Mouse (Mus musculus) kidney, embryonic 16.5 days (tissue): ENCODE measurements at regions not wholly inside any gene's neighbourhood (a gene's known extent, or its start where the extent isn't known, plus 50 kb on each side); places are given as distances from the start of the nearest gene placed in this dataset.

Experiments used
- ATAC-seq: fragments of 200-750 bp; cut with Nextera tagmentation; 2 replicates; pipeline ENCODE4 v1.8.0; 2017; ENCODE audit warnings: moderate TSS enrichment; ENCODE audit not compliant: low FRiP score, low TSS enrichment
- H3K27ac ChIP-seq: fragments of 300-500 bp; sonication (generic); 2 replicates; pipeline ENCODE4 v1.5.1; 2014; ENCODE audit warnings: low read length
- H3K27me3 ChIP-seq: fragments of 300-500 bp; sonication (generic); 2 replicates; pipeline ENCODE4 v1.6.1; 2014; ENCODE audit warnings: low read length, control low read depth, mixed read lengths; ENCODE audit not compliant: insufficient read depth
- H3K36me3 ChIP-seq: fragments of 300-500 bp; sonication (generic); 2 replicates; pipeline ENCODE4 v1.6.1; 2014; ENCODE audit warnings: low read length, control low read depth, mixed read lengths; ENCODE audit not compliant: insufficient read depth
- H3K4me1 ChIP-seq: fragments of 300-500 bp; sonication (generic); 2 replicates; pipeline ENCODE4 v1.6.1; 2014; ENCODE audit warnings: low read length, control low read depth, mixed read lengths; ENCODE audit not compliant: insufficient read depth
- H3K4me2 ChIP-seq: fragments of 300-500 bp; sonication (generic); replicated peaks from 2 replicates; pipeline ENCODE4 v1.6.1; 2014; ENCODE audit warnings: low read depth, low read length
- H3K4me3 ChIP-seq: fragments of 300-500 bp; sonication (generic); 2 replicates; pipeline ENCODE4 v1.5.1; 2014; ENCODE audit warnings: mild to moderate bottlenecking, low read length
- H3K9ac ChIP-seq: fragments of 300-500 bp; sonication (generic); replicated peaks from 2 replicates; pipeline ENCODE4 v1.6.1; 2014; ENCODE audit warnings: low read length
- H3K9me3 ChIP-seq: fragments of 300-500 bp; sonication (generic); 2 replicates; pipeline ENCODE4 v1.6.1; 2016; ENCODE audit warnings: low read length, control low read depth
- WGBS: fragments of 180-500 bp; shearing (Covaris S2); extraction: QIAGEN DNeasy Blood & Tissue Kit; methylation state at CpG from one replicate; pipeline ENCODE4 v1.1.7; 2014; 5-methylcytosine and 5-hydroxymethylcytosine counted together

DNA sequence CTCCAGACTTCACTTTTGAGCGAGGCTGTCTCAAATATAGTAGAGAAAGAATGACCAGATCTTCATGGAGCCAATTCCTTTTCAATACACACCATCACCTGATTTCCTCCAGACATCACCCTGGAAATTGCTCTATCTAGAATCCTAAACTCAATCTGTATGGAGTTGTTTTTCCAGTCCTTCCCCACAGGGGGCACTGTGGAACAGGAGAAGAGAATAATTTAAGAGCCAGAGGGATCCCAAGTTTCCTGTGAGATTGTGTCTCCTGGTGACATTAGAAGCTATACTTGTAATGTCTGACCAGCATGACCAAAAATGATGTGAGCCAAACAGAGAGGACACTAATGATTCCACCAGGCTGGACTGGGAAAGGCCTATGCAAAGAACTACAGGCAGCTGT is 318.2 kb downstream of the Xpnpep1 start:
- Histone ChIP-seq H3K4me1 (no peaks in the 10 kb centered on the region), H3K27ac (no peak overlapping the region), H3K36me3 (no peaks in the 10 kb centered on the region), H3K4me3 (no peak overlapping the region), H3K4me2 (no peak overlapping the region), H3K9ac (no peak overlapping the region), H3K27me3 (no peaks in the 10 kb centered on the region), H3K9me3 (no peaks in the 10 kb centered on the region)
- 32% methylated on average over 1 of the region's 1 CpGs for WGBS
- ATAC-seq = no peak

DNA sequence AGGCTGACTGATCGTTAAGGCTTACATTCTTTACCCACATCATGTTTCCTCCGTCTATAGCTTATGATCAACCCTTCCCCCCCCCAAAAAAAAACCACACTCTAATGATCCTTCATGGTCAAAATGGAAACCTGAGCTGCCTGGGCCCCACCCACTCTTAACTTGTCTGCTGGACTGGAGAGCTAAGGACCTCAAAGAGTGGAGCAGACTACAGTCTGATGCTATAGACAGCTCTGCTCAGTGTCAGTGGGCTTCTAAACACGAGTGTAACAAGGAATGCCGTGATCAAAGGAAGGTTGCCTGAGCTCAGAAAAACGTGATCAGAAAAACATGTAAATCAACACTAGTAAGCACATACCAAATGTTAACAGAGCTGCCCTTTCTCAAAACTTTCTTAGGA is 324.7 kb downstream of the Xpnpep1 start:
- 36% methylated on average over 5 of the region's 5 CpGs for WGBS
- no peak for ATAC-seq
- Histone ChIP-seq H3K4me1 (no peaks in the 10 kb centered on the region), H3K27me3 (no peaks in the 10 kb centered on the region), H3K36me3 (no peaks in the 10 kb centered on the region), H3K27ac (no peak overlapping the region), H3K4me3 (no peak overlapping the region), H3K4me2 (no peak overlapping the region), H3K9me3 (no peaks in the 10 kb centered on the region), H3K9ac (no peak overlapping the region)

DNA sequence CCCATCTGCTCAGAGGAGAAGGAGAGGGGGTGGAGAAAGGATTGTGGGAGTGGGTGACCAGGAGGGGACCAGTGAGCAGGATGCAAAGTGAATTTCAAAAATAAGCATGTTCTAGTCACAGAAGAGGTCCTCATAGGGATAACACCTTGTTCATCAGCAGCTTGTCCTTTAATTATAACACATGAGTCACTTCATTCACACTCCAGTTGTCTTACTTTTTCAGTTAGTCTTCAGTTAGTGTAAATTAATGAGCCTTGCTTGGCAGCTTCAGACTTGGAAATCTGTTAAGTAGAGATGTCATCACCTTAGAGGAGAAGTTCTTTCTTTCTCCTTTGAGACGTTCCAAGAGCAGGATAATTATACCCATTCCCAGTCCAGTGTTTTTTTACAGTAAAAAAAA is 332.3 kb downstream of the Xpnpep1 start:
- Histone ChIP-seq H3K4me1 (no peaks in the 10 kb centered on the region), H3K4me2 (no peak overlapping the region)
- WGBS = 39% methylated on average over 1 of the region's 1 CpGs

DNA sequence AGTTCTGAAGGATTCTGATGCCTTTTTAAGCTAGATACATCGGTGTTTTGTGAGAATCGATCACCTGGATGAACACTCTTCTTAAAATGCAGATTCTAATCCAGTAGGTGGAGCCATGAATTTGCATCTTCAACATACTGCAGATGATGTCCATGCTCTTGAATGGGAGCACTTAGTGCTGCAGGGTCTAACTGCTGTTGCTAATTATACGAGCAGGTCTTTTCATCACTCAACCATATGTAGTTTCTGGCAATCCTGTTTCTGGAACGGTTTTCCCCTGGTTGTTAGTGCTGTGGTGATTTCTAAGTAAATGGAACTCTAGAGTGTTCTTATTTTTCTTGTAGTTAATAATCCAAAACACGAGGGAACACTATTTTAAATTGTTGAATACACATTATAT is 379.0 kb downstream of the Xpnpep1 start:
- H3K27me3 ChIP-seq = no peaks in the 10 kb centered on the region
- no peak for ATAC-seq
- H3K9me3 ChIP-seq = no peaks in the 10 kb centered on the region
- H3K4me3 ChIP-seq = no peak overlapping the region
- no peak overlapping the region for H3K27ac ChIP-seq
- no peak overlapping the region for H3K4me2 ChIP-seq
- no peak overlapping the region for H3K9ac ChIP-seq
- WGBS = 54% methylated on average over 5 of the region's 5 CpGs
- H3K4me1 ChIP-seq = no peaks in the 10 kb centered on the region
- H3K36me3 ChIP-seq = no peaks in the 10 kb centered on the region

More for the DNA sequence above, 332.3 kb downstream of the Xpnpep1 start:
- no peak for ATAC-seq
- Histone ChIP-seq H3K9me3 (no peaks in the 10 kb centered on the region), H3K27ac (no peak overlapping the region), H3K9ac (no peak overlapping the region), H3K4me3 (no peak overlapping the region), H3K36me3 (no peaks in the 10 kb centered on the region), H3K27me3 (no peaks in the 10 kb centered on the region)

DNA sequence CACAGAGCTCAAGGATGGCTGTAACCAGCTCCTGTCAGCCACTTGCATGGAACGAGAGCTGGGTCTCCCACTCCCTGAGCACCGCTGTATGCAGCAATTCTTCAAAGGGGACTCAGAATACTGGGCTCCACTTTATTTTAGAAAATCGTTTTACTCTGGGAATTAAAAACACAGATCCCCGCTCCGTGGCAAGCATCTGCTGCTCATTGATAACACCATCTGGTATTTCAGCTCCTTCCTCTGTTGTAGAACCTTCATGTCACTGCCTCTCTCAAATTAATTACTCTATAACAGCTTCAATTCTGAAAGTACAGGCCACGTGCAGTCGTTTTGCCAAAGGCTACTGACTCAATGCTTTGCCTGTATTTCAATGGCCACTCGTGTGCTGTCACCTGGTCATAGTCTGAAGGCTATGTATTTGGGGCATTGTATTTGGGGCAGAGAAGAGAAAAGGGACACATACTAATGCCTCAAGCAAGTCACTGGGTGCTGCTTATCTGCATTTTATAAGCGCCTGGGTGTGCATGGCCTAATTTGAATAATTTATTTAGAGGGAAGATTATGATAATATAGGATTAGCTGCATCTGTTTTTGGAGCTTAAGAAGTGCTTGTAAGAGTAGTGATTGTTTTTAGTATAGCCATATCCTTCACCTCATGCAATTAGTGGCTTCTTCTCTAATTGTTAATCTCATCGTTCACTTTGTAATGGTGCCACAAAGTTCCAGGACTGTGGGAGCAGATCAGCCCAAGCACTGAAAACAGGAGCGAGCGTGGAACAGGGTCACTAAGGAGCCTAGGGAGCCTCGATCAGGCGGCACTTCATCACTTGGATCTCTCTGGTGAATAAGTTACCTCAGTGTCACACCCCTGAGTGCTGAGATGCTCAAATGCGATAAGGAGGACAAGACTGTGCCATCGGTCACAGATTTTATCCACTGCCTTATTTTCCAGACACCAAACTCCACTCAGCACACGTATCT is 383.3 kb downstream of the Ins1 start:
- no peaks in the 10 kb centered on the region for H3K36me3 ChIP-seq
- no peaks in the 10 kb centered on the region for H3K4me1 ChIP-seq
- H3K27me3 ChIP-seq = no peaks in the 10 kb centered on the region
- no peaks in the 10 kb centered on the region for H3K9me3 ChIP-seq
- H3K4me2 ChIP-seq = no peak overlapping the region
- WGBS = 58% methylated on average over 17 of the region's 17 CpGs
- H3K27ac ChIP-seq = no peak overlapping the region
- H3K4me3 ChIP-seq = no peak overlapping the region
- ATAC-seq = no peak
- no peak overlapping the region for H3K9ac ChIP-seq

DNA sequence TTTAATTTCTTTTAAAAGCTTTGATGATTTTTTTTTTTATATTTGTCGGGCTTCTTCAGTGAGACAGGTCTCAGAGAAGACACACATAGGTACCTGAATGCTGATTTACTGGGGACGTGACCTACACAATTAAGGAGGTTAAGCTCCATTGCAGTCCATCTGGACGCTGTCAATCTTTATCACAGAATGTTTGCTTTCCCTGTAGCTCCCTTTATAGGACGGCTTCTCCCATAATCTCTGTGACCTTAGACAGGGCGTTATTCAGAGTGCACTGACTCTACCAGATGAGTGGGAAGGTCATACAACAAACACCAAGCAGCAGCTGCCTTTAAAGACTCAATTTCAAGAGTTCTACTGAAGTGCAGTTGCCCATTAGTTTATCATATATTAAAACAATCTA is 376.1 kb downstream of the Ins1 start:
- ATAC-seq = no peak
- WGBS = 24% methylated on average over 5 of the region's 5 CpGs
- H3K4me1 ChIP-seq = no peaks in the 10 kb centered on the region
- H3K4me2 ChIP-seq = no peak overlapping the region
- H3K9me3 ChIP-seq = no peaks in the 10 kb centered on the region
- no peak overlapping the region for H3K27ac ChIP-seq
- H3K9ac ChIP-seq = no peak overlapping the region
- no peaks in the 10 kb centered on the region for H3K27me3 ChIP-seq
- no peak overlapping the region for H3K4me3 ChIP-seq
- no peaks in the 10 kb centered on the region for H3K36me3 ChIP-seq

DNA sequence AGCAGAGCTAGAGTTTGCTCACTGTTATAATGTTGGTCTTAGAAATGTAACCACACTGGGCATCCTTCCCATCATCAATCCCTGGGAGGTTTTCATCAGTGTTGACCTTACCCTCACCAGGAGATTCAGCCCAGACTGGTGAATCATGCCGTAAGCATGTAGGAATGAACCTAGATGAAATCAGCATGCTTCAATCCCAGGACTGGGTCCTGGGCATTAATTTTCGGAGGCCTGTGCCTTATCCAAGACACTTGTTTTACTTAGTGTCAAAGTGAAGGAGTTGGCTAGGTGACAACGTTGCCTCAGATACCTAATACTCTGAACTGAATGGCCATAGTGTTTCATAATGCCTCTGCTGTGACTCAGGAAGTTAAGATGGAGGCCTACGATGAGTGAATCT is 368.4 kb downstream of the Ins1 start:
- H3K4me3 ChIP-seq = no peak overlapping the region
- ATAC-seq = no peak
- no peaks in the 10 kb centered on the region for H3K9me3 ChIP-seq
- WGBS = 67% methylated on average over 4 of the region's 4 CpGs
- H3K27ac ChIP-seq = no peak overlapping the region
- no peaks in the 10 kb centered on the region for H3K36me3 ChIP-seq
- H3K9ac ChIP-seq = no peak overlapping the region
- H3K4me1 ChIP-seq = no peaks in the 10 kb centered on the region
- H3K4me2 ChIP-seq = no peak overlapping the region
- no peaks in the 10 kb centered on the region for H3K27me3 ChIP-seq

DNA sequence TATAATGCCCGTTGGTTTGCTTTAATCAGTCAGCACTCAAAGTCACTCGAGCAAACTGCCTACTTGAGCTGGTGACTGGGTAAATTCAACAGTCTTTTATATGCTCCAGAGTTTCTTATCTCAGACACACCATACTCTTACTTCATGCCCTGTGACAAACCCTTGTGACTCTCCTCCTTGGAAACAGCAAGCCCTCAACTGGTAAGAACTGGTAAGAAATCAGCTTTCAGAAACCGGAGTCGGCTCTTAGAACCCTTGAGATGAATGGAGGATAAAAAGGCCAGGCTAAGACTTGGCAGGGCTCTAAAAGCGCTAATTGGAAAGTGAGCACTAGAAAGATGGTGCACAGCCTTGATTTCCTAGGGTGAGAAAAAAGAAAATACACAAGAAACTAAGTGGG is 360.2 kb downstream of the Ins1 start:
- WGBS = 60% methylated on average over 5 of the region's 5 CpGs
- ATAC-seq = no peak

DNA sequence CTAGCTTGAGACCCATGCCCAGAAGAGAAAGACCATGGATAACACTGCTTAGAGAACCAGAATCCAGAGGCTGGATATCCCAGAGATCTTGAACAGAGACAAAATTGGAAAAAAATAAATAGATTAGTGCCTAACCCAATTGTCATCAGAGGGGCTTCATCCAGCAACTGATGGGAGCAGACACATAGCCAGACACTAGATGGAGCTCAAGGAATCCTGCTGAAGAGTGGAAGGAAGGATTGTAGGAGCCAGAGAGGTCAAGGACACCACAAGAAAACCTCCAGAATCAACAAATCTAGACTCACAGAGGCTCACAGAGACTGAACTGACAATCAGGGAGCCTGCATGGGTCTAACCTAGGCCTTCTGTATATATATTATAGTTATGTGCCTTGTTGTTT is 359.4 kb downstream of the Ins1 start:
- H3K9ac ChIP-seq = no peak overlapping the region
- H3K4me2 ChIP-seq = no peak overlapping the region
- no peaks in the 10 kb centered on the region for H3K9me3 ChIP-seq
- H3K4me1 ChIP-seq = no peaks in the 10 kb centered on the region
- H3K36me3 ChIP-seq = no peaks in the 10 kb centered on the region
- no peak overlapping the region for H3K4me3 ChIP-seq
- no peak overlapping the region for H3K27ac ChIP-seq
- no peaks in the 10 kb centered on the region for H3K27me3 ChIP-seq
- no peak for ATAC-seq

More for the DNA sequence above, 360.2 kb downstream of the Ins1 start:
- Histone ChIP-seq H3K27ac (no peak overlapping the region), H3K4me3 (no peak overlapping the region), H3K27me3 (no peaks in the 10 kb centered on the region), H3K9me3 (no peaks in the 10 kb centered on the region), H3K4me1 (no peaks in the 10 kb centered on the region), H3K4me2 (no peak overlapping the region), H3K9ac (no peak overlapping the region), H3K36me3 (no peaks in the 10 kb centered on the region)

DNA sequence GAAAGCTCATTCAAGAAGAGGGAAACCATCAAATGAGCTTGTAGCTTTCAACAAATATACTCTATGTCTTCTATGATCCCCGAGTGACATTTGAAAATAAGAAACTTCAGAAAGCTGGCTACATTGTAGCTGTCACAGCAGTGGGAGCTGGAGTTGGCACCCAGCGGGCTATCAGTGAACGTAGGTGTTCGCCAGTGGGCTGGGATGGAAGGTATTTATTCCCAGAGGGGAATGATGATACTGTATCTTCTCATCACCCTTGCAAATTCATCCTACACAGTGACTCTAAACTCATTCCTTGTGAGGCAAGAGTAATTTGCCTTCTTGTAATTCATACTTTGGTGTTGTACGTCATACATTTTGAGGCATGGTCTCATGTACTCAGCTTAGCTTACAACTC is 349.3 kb downstream of the Ins1 start:
- no peak overlapping the region for H3K4me2 ChIP-seq
- no peaks in the 10 kb centered on the region for H3K27me3 ChIP-seq
- no peak overlapping the region for H3K27ac ChIP-seq
- no peaks in the 10 kb centered on the region for H3K9me3 ChIP-seq
- no peaks in the 10 kb centered on the region for H3K36me3 ChIP-seq
- no peak overlapping the region for H3K4me3 ChIP-seq
- 90% methylated on average over 5 of the region's 5 CpGs for WGBS
- H3K4me1 ChIP-seq = no peaks in the 10 kb centered on the region
- no peak overlapping the region for H3K9ac ChIP-seq
- ATAC-seq = no peak
